Mouse (Mus musculus) cerebellum, postnatal 4 days (tissue): ENCODE measurements at regions not wholly inside any gene's neighbourhood (a gene's known extent, or its start where the extent isn't known, plus 50 kb on each side); places are given as distances from the start of the nearest gene placed in this dataset.
A peak's percentile ranks its signal among the peaks of the same experiment; 100 is the strongest.
"Not testable (repeated sequence)": the region's sequence is repeated elsewhere in the genome, so short reads cannot be mapped to it uniquely, and the experiment has no call there.

ENCODE experiments used
- DNase-seq, 2 experiments: peaks; one replicate each; pipeline ENCODE4 v3.0.0; 2022; ENCODE audit warnings: low spot score in 2 of 2, mixed read lengths in 1 of 2

DNA sequence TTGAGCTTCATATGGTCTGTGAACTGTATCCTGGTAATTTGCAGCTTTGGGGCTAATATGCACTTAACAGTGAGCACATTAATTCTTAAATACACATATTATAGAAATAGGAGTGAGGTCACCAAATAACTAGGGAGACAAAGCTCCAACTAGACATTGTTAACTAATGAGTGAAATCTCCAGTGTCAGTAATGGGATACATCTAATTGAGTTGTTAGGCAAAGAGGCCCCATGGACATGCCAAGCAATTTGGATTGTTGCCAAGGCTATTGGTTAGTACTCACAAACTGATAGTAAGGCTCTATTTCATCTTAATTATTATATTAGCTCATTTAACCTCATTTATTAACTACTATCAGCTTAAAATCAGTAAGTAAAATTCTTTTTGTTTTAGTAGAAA, 698.5 kb downstream of the Triml1 start:
- DNase-seq: no peak

DNA sequence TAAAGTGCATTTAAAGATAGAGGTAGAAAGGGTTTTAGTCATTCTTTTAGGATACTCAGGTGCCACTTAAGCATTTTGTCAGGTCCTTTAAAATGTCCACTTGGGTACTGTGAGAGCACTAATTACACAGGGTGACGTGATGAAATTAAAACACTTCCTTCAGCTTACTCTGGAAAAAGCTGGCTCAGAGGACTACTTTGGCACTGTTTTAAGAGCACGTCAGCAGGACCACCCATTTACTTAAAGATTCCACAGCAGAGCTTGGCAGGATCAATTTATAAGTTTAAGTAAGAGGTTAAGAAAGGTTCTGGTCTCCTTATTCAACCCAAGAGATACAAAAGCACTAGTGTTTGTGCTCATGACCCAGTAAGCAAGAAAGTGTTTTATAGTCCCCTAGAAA, 738.7 kb downstream of the Triml1 start:
- no peak for DNase-seq

DNA sequence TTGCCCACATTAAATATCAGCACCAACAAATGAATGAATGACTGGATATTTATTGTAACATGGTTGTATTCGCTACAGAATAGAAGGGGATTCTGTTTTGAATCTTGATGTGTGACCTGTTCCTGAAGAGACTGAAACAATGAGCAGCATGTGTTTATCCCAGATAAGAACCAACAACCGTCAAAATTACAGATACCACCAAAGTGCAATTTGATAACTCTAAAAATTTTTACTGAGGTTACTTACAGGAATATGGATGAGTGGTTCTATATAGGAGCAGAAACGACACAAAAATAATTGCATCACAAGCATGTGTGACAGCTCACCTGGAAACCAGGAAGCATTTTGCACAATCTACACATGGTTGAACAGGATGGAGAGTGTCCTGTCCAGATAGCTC, 744.4 kb downstream of the Triml1 start:
- no peak for DNase-seq

DNA sequence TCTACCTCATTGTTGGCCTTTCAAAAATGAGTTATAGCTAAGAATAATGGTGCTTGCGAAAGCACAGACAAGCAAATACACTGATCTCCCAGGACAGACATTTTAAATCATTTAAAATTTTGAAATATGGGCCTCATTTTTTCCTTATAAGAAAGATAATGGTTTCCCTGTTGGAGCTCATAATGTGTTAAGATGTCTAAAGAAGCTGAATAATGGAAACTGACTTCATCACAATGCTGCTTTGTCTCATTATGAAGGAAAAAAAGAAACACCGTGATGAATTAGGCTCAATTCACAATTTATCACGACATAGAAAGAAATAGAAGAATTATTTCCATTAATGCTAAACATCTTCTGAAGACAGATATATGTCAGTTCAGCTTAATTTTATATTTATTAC, 752.5 kb downstream of the Triml1 start:
- DNase-seq: no peak

DNA sequence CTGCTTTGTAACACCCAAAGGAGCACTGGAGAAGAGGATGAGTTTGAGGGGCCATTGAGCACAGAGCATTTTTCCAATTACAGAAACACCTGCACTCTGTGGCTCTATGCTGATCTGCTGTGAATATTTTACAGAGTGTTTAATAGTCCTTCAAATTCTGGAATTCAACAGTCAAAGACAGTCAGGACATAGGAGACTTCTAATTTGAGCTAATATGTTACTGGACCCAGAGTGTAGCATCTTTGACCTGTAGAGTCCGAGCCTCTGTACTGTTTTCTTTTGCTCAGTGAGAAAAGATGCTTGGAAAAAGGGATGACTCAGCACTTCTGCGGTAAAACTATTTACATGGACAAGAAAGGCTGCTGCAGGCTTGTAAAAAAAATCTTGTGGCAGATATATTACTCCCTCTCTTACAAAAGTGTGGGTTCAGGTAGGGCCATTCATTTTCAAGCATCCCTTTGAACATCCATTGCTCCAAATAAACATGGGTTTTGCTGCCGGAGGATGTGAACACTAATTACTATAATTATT, 793.1 kb downstream of the Triml1 start:
- DNase-seq: no peak

DNA sequence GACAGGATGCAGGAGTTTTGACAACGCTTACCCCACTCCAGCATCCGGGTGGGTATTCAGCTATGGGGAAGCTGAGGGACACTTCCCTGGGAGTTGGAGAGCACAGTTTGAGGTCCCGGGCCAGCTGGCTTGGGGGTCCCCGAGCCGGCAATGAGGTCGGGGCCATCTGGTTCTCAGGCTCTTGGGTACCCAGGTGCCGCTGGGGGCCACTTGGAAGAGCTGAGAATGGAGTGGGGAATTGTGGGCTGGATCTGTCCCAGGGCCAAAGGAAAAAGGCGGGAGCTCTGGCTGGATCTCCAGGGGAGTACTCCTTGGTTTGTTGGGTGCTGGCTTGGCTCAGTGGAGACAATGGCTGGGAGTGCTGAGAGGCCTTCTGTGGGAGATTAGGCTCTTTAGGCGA, 806.6 kb downstream of the Triml1 start:
- no peak for DNase-seq

DNA sequence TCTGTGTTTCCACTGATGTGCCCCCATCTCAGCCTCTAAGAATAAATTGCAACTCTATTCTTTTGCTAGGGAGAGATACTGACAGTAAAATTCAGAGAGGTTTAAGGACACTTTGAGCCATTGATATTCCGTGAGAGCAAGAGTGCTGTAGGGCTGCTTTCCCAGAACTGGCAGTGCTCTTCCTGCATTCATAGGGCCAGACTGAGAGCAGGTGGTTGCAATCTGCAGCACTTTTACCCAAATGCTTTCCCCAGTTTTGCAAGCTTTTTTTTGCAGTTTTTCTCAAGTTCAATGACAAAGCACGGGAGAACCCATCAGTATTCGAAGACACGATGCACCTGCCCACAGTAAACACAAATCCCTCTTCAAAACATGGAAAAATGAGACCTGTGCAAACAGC, 816.6 kb downstream of the Triml1 start:
- no peak for DNase-seq

DNA sequence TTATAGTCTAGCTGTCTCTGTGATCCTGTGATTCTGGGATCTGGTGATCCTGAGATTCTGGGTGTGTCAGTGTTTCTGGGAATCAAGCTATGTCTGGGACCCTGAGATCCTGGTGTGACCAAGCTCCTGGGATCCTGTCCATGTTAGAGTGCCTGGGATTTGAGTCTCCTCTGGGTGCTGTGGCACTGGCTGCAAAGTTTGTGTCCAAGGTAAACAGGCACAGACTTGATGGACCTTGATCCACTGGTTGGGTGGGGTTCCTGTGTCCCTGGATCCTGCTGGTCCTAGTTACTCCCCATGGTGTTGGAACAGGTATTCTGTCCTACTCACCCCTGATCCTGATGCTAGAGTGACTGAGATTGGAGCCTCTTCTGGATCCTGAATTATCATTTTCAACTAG, 818.4 kb downstream of the Triml1 start:
- DNase-seq: no peak

DNA sequence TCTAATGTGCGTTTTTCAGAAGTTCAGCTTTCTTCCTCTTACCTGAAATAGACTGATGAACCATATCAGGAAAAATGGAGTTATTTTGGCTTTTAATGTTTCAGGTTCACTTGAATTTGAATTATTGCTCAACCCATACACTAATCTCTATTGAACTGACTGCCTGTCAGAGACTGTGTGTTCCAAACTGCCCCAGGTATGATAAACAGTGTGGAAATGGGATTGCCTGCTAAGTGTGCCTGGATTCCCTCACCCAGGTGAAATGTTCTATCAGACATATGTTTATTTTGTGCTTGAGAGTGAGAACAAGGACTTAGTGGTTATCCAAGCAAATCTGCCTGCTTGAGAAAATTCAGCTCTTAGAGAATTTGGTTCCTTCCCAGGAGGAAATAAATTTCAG, 830.2 kb downstream of the Triml1 start:
- no peak for DNase-seq

DNA sequence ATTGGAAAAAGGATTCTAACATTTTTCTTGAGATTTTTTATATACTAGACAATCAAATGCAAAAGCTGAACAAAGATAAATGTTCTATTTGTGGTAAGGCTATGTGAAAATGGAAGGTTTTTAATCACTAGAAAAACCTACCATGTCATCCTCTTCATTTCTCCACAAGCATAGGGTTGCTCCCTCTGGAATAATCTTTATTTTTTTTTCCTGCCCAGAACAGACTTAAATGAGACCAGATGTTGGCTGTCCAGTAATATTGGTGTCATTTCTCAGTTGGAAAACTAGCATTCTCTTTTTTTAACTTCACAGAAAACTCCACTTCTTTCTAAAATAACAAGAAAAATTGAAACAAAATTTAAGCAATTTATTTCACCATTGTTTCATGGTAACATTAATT, 849.9 kb downstream of the Triml1 start:
- DNase-seq: no peak

DNA sequence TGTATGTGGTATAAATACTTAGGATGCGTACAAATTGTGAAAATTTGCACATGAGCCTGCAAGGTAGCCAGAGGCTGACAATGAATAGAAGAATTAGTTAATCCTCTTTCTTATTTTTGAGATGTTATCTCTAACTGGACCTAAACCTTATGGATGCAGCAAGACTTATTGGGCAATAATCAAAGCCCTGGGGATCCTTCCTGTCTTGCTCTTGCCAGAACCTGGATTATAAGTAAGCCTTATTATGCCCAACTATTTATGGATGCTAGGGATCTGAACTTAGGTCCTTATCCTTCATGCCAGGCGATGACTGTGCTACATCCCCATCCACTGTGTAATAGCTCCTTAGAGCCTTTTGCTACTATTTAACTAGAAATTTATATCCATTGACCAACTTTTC, 859.3 kb downstream of the Triml1 start:
- DNase-seq: no peak

DNA sequence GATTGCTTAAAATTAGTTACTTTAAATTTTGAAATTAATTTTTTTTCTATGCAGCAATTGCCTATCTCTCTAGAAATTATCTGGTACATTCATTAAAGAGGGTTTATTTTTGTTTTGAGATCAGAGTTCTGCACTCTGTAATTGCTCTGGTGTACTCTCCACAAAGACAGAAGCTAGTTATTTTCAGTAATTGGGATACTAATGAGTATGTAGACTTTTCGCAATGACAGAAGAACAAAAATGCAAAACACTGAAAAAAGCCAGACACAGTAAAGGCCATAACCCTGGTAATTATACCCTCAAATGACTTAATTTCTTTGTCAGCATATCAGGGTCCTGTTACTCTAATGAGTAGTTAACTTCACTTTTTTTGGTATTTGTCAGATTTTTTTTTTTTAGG, 836.5 kb upstream of the Frg1 start:
- no peak for DNase-seq

DNA sequence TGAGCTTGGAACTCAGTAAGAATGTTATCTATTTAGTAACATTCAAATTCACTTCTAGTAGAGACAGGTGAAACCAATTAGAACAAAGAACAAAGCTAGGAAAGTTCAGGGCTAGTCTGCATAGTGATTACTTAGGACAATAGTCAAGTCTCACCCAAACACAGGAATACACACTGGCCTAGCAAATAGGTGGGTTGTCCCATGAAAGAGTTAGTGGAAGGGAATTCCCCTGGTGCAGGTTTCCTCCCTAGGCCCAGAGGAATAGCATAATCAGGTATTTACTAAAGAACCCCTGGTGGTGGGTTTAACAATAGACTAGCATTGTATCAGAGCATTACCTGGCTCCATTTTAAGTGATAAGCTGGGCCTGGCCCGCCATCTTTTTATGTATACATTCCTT, 825.4 kb upstream of the Frg1 start:
- not testable (repeated sequence) for DNase-seq

DNA sequence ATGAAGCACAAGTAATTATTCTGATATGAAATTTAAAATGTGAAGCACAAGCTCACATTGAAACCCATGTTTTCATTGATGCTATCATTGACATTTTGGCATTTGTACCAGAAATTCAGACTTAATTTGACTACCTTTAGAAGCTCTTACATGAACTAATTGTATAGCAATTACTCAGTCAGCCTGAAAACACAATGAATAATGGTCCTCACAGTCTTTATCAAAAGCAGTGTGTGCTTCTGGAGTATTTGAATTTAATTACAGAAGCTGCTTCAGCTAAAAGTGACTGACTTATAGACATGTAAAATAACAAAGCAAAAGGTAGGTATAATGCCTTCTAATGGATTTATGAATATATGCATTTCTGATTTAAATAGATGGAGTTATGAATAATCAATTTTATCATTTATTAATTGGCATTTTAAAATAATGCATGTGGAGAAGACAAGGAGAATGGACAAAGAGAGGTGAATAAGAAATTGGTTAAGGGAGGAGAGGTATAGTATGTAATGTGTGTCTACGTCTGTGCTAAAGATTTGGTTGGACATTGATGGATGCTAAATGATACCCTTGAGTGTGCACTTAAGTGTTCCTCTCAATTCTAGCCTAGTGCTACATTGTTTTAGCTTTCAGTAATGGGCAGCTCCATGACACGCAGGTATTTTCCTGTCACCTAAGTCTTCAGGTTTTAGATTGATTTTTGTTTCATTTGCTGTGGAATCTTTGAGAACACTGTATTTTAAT, 803.2 kb upstream of the Frg1 start:
- DNase-seq: no peak

DNA sequence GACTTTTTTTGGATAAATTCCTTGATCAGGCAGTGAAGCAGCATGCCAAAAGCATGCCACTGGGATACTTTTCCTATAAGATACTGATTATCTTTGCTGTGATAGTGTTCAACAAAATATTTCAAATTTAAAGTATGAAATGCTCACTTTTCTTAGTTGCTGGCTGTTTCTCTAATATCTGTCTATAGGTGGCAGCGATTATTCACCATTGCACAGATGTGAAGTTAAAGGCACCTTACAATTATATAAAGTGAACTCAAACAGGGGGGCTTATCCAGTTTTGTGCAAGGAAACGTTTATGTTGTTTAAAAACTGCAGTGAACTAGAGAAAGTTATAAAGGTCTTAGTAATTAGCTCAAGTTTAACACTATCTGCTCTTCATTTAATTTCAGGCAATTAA, 794.1 kb upstream of the Frg1 start:
- no peak for DNase-seq

DNA sequence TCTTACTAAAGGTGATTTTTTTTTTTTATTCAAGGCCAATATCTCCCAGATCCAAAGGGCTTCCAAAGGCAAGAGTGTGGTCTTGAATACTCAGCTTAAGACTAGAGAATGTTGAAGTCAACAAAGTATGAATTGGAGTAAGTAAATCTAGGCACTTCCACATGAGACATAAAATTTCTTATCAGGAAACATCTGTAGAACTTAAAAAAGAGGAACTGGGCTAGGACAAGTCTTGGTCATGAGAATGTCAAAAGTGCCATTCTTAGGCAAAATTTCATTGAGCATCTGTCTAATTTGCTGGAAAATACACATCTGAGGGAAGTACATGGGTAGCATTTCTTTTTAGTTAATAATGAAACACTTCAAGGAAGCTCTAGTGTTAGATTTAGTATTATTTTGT, 793.1 kb upstream of the Frg1 start:
- DNase-seq: no peak

DNA sequence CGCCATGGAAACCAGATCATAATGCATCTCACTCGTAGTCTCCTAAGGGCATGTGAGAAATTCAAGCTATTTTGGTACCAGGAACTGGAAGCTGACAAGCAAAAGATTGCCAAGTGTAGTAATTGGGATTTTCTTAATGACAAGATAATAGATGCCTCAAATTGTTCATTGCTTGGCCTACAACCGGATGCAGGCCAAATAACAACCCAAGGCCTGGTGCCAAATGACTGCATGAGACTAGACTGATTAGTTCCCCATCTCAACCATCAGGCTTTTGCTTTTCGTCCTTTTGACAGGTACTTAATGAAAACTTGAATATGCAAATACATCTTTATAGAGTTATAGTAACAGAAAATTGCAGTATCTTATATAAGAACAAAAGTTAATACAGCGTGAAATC, 780.4 kb upstream of the Frg1 start:
- peak in 1 of 2 experiments; percentile 30 for DNase-seq

DNA sequence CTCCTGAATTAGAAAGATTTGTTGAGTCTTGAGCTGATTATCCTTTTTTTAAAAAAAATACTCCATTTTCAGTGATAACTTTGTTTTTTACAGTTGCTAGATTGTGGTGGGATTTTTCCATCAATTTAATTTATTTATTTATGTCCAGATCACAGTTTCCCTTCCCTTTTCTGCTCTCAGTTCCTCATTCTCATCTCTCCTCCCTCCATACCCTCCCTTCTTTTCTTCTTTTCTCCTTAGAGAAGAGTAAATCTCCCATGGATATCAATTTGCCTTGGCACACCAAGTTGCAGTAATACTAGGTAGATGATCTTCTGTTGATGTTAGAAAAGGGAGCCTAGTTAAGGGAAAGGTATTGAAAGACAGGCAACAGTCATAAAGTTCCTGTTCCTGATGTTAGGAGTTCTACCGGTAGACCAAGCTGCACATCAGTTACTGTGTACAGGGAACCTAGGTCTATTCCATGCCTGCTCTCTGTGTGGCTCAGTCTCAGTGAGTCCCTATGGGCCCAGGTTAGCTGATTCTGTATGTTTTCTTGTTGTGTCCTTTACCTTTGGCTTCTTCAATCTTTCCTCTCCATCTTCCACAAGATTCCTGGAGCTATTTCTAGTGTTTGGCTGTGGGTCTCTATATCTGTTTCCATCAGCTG, 777.2 kb upstream of the Frg1 start:
- DNase-seq: no peak

DNA sequence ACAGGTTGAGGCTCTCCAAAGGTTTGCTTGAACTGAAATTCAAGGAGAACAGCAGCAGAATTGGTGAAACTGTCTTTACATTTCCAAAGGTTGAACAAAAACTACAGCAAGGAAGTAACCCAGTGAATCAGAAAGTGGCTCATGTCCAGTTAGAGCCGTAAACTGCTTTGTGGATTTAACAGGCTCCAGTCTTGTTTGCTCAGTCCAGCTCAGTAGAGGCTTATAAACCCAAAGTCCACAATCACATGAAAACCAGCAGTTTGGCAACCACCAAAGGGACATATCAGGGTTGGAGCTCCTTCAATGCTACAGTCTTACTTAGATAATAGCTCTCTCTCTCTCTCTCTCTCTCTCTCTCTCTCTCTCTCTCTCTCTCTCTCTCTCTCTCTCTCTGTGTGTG, 770.2 kb upstream of the Frg1 start:
- DNase-seq: no peak

DNA sequence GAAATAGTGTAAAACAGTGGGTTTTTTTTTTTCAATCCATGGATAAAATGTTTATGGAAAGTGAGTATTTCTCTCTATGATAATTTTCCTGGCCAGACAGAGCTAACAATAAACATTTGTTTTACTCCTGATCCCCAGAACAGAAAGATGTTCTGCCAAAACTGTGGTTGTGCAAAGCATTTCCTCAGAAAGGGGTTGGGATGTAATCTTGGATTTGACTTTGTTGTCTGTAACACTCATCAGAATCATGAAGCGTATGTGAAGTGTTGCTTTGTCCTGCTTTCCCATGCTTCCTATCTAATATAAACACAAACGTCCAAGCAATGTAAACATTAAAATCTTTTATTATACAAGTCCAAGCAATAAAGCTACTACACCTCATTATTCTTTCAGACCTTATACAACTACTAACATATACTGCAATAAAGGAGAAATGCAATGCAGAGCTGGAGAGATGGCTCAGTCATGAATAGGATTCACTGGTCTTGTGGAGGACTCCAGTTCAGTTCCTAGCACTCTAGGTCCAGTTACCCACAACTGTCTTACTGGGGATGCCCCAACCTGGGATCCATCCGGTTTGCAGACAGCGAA, 766.5 kb upstream of the Frg1 start:
- DNase-seq: no peak

DNA sequence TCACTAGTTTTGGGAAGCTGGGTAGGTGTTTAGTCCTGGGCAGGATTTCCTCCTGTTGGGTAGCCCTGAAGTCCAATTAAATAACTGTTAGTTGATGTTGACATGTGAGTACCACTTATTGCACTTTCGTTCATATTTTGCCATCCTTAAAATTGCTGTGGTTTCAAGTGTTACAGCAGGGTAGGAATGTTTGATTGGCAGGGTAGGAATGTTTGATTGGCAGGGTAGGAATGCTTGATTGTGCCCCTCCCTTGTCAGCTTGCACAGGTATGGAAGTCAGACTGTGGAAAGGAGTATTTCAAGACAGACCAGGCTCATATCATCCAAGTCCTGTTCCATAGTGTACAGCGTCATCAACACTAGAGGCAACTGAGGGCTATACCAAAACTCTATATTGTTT, 745.6 kb upstream of the Frg1 start:
- no peak for DNase-seq

DNA sequence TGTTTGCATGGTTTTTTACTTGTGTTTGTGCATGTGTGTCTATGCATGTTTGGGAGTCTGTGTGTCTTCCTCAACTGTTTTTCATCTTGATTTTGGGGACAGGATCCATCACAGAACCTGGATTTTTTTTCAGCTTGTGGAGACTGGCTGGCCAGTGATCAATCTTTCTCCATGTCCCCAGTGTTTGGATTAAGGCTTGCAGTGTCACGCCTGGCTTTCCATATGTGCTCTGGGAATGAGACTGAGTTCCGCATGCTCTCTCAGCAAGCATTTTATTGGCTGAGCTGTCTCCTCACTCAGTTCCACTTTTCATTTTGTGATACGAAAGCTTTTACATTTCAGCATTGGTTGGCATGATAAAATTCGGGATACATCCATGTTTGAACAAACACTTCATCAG, 740.1 kb upstream of the Frg1 start:
- DNase-seq: no peak

DNA sequence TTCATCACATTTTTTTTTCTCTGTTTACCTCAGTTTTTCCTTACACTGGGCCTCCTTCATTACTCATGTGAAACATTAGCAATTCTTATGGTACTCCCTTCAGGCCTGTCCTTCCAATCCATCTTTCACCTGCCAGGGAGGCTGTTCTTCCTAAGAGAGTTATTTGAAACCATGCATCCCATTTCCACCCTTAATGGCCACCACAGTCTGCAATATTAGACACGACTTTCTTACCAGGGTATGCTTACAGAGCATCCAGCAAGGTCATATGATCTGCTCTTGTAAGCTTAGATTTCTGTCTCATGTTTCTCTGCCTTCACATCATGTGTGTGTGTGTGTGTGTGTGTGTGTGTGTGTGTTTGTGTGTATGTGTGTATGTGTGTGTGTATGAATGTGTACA, 739.7 kb upstream of the Frg1 start:
- no peak for DNase-seq
